Mouse (Mus musculus): ENCODE data around the gene Draxin. TPM values are rescaled to one million over a fixed set of nuclear protein-coding genes. Genes with fewer than 3 reads are reported as not detected.

The Draxin gene
- polyA plus RNA-seq, 1 experiment from 2014 or later: 0.76 TPM

- Histone ChIP-seq H3K9ac (peak overlapping the region; percentile 54; the same call in 1 of the 2 replicates), H3K4me2 (replicated peaks) (peak overlapping the region; percentile 58), H3K27ac (no peak overlapping the region; the same call in 1 of the 2 replicates), H3K4me3 (peak overlapping the region; percentile 38), H3K9me3 (no peaks in the 10 kb centered on the region), H3K36me3 (peaks cover 13% of the 10 kb centered on the region), H3K4me1 (peaks cover 5% of the 10 kb centered on the region; the same call in 1 of the 2 replicates), H3K27me3 (no peaks in the 10 kb centered on the region)
- ATAC-seq (ENCODE audit: low FRiP score, low read depth): 0 out of 2 replicates have a peak, but pooled peaks have one; percentile 19
- WGBS: 33% methylated on average over 21 of the region's 21 CpGs
These were observed 55.2 kb downstream of the Draxin start for GRCm38 (mm10) chr4:148075259-148075658.

- peaks cover 5% of the 10 kb centered on the region; the same call in 1 of the 2 replicates for H3K4me1 ChIP-seq
- H3K9ac ChIP-seq: 0 out of 2 replicates have a peak overlapping the region, but pooled peaks have one; percentile 54
- peak overlapping the region; percentile 38 for H3K4me3 ChIP-seq
- H3K4me2 ChIP-seq (replicated peaks): peak overlapping the region; percentile 58
- no peaks in the 10 kb centered on the region for H3K27me3 ChIP-seq
- H3K9me3 ChIP-seq: no peaks in the 10 kb centered on the region
- H3K27ac ChIP-seq: no peak overlapping the region
- H3K36me3 ChIP-seq: peaks cover 6% of the 10 kb centered on the region
- 47% methylated on average over 17 of the region's 17 CpGs for WGBS
- ATAC-seq (ENCODE audit: low FRiP score, low read depth): 0 out of 2 replicates have a peak, but pooled peaks have one; percentile 16
These were observed 55.8 kb downstream of the Draxin start for GRCm38 (mm10) chr4:148074521-148075189.

- no peak overlapping the region for H3K27ac ChIP-seq
- 39% methylated on average over 5 of the region's 5 CpGs for WGBS
- no peaks in the 10 kb centered on the region for H3K27me3 ChIP-seq
- peaks cover 5% of the 10 kb centered on the region; the same call in 1 of the 2 replicates for H3K4me1 ChIP-seq
- no peaks in the 10 kb centered on the region for H3K36me3 ChIP-seq
- 0 out of 2 replicates have a peak overlapping the region, but pooled peaks have one; percentile 8 for H3K9ac ChIP-seq
- no peaks in the 10 kb centered on the region for H3K9me3 ChIP-seq
- H3K4me3 ChIP-seq: no peak overlapping the region
- no peak for ATAC-seq (ENCODE audit: low FRiP score, low read depth)
- H3K4me2 ChIP-seq (replicated peaks): no peak overlapping the region
These were observed 59.0 kb downstream of the Draxin start for GRCm38 (mm10) chr4:148071508-148071907.

- ATAC-seq (ENCODE audit: low FRiP score, low read depth): no peak
- Histone ChIP-seq H3K36me3 (no peaks in the 10 kb centered on the region), H3K27me3 (no peaks in the 10 kb centered on the region), H3K27ac (no peak overlapping the region), H3K4me3 (no peak overlapping the region), H3K9me3 (no peaks in the 10 kb centered on the region), H3K4me2 (replicated peaks) (no peak overlapping the region), H3K4me1 (peaks cover 5% of the 10 kb centered on the region; the same call in 1 of the 2 replicates), H3K9ac (no peak overlapping the region)
- 81% methylated on average over 9 of the region's 9 CpGs for whole genome bisulfite sequencing
These were observed 60.8 kb downstream of the Draxin start for GRCm38 (mm10) chr4:148069602-148070218.

GRCm38 (mm10) chr4:148067346-148067745, 63.2 kb downstream of the Draxin start:
- H3K27ac ChIP-seq: no peak overlapping the region
- no peak overlapping the region for H3K9ac ChIP-seq
- 87% methylated on average over 8 of the region's 8 CpGs for WGBS
- peaks cover 5% of the 10 kb centered on the region; the same call in 1 of the 2 replicates for H3K4me1 ChIP-seq
- no peak overlapping the region for H3K4me2 ChIP-seq (replicated peaks)
- no peak overlapping the region for H3K4me3 ChIP-seq
- no peaks in the 10 kb centered on the region for H3K27me3 ChIP-seq
- no peaks in the 10 kb centered on the region for H3K36me3 ChIP-seq
- no peak for ATAC-seq (ENCODE audit: low FRiP score, low read depth)
- no peaks in the 10 kb centered on the region for H3K9me3 ChIP-seq

- H3K4me3 ChIP-seq: no peak overlapping the region
- H3K27me3 ChIP-seq: no peaks in the 10 kb centered on the region
- H3K27ac ChIP-seq: no peak overlapping the region
- H3K4me2 ChIP-seq (replicated peaks): no peak overlapping the region
- no peaks in the 10 kb centered on the region for H3K9me3 ChIP-seq
- peaks cover 2% of the 10 kb centered on the region; the same call in 1 of the 2 replicates for H3K4me1 ChIP-seq
- no peak overlapping the region for H3K9ac ChIP-seq
- WGBS: 63% methylated on average over 9 of the region's 9 CpGs
- no peak for ATAC-seq (ENCODE audit: low FRiP score, low read depth)
- H3K36me3 ChIP-seq: no peaks in the 10 kb centered on the region
These were observed 64.1 kb downstream of the Draxin start for GRCm38 (mm10) chr4:148066401-148066744.

- no peak for ATAC-seq (ENCODE audit: low FRiP score, low read depth)
- Histone ChIP-seq H3K9ac (no peak overlapping the region), H3K27ac (no peak overlapping the region), H3K27me3 (no peaks in the 10 kb centered on the region), H3K4me3 (no peak overlapping the region), H3K9me3 (no peaks in the 10 kb centered on the region), H3K36me3 (no peaks in the 10 kb centered on the region), H3K4me2 (replicated peaks) (no peak overlapping the region), H3K4me1 (no peaks in the 10 kb centered on the region)
- WGBS: 50% methylated on average over 6 of the region's 6 CpGs
These were observed 64.6 kb downstream of the Draxin start for GRCm38 (mm10) chr4:148065702-148066400.

- Histone ChIP-seq H3K36me3 (peaks cover 30% of the 10 kb centered on the region), H3K27ac (no peak overlapping the region), H3K27me3 (no peaks in the 10 kb centered on the region), H3K4me3 (no peak overlapping the region), H3K4me1 (no peaks in the 10 kb centered on the region), H3K9me3 (no peaks in the 10 kb centered on the region), H3K9ac (no peak overlapping the region), H3K4me2 (replicated peaks) (no peak overlapping the region)
- WGBS: 88% methylated on average over 9 of the region's 9 CpGs
- no peak for ATAC-seq (ENCODE audit: low FRiP score, low read depth)
These were observed 69.4 kb downstream of the Draxin start for GRCm38 (mm10) chr4:148061086-148061480.

GRCm38 (mm10) chr4:148060120-148061085, 70.1 kb downstream of the Draxin start:
- H3K27me3 ChIP-seq: no peaks in the 10 kb centered on the region
- no peak for ATAC-seq (ENCODE audit: low FRiP score, low read depth)

GRCm38 (mm10) chr4:148058993-148059392, 71.5 kb downstream of the Draxin start:
- 90% methylated on average over 6 of the region's 6 CpGs for WGBS
- no peak overlapping the region for H3K9ac ChIP-seq
- no peaks in the 10 kb centered on the region for H3K9me3 ChIP-seq

More at GRCm38 (mm10) chr4:148060120-148061085, 70.1 kb downstream of the Draxin start:
- Histone ChIP-seq H3K36me3 (peaks cover 37% of the 10 kb centered on the region), H3K27ac (no peak overlapping the region), H3K4me1 (no peaks in the 10 kb centered on the region), H3K4me3 (no peak overlapping the region), H3K9me3 (no peaks in the 10 kb centered on the region), H3K9ac (no peak overlapping the region), H3K4me2 (replicated peaks) (no peak overlapping the region)
- 51% methylated on average over 13 of the region's 13 CpGs for WGBS

GRCm38 (mm10) chr4:148058218-148058819, 72.2 kb downstream of the Draxin start:
- H3K9ac ChIP-seq: no peak overlapping the region
- H3K36me3 ChIP-seq: peaks cover 58% of the 10 kb centered on the region
- no peaks in the 10 kb centered on the region for H3K9me3 ChIP-seq
- H3K4me2 ChIP-seq (replicated peaks): no peak overlapping the region
- H3K4me1 ChIP-seq: no peaks in the 10 kb centered on the region
- no peak overlapping the region for H3K27ac ChIP-seq
- H3K4me3 ChIP-seq: no peak overlapping the region
- WGBS: 86% methylated on average over 9 of the region's 9 CpGs
- no peaks in the 10 kb centered on the region for H3K27me3 ChIP-seq
- no peak for ATAC-seq (ENCODE audit: low FRiP score, low read depth)

More at GRCm38 (mm10) chr4:148058993-148059392, 71.5 kb downstream of the Draxin start:
- H3K4me3 ChIP-seq: no peak overlapping the region
- no peak overlapping the region for H3K27ac ChIP-seq
- H3K4me1 ChIP-seq: no peaks in the 10 kb centered on the region
- ATAC-seq (ENCODE audit: low FRiP score, low read depth): no peak
- no peaks in the 10 kb centered on the region for H3K27me3 ChIP-seq
- H3K4me2 ChIP-seq (replicated peaks): no peak overlapping the region
- H3K36me3 ChIP-seq: peaks cover 51% of the 10 kb centered on the region

All from limb, embryonic 13.5 days (tissue).